Mouse (Mus musculus) B cell, adult 67 days (primary cell): ENCODE measurements around the gene Fubp1. TPM values are rescaled to one million over a fixed set of nuclear protein-coding genes. Genes with fewer than 3 reads are reported as not detected.

Experiments used
- total RNA-seq, 2 experiments: library from RNA; stranded (reverse); gene quantifications; 4 replicates each; pipeline ENCODE4 v1.2.4; 2023

The Fubp1 gene
- total RNA-seq: 100 to 1,000 TPM; 253 to 263 TPM

DNA sequence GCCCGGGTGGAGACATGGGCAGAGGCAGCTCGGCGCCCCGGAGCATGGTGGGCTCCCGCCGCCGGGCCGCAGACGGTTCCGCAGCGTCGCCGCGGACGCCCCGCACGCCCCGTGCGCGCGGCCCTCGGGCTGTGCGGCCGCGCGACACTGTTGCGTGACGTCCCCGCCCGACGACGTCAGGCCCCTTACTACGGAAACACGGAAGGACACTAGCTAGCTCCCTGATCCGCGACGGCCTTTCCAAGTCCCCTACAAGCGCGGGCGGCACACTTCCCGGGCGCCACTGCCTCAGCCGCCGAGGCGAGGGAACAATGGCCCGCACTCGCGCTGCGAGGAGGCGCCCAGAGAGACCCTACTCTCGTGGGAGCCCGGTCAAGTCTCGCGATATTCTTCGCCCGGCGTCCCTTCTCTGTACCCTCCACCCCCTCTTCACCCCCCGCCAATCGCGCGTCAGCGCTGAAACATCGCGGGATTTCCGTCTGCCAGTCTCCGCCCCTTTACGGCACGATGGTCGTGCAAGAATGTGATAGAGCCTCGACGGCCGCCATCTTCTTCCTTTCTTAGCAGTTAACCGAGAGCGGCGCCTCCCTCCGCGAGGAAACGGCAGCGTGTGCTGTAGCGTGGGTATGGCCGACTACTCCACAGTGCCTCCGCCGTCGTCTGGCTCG is at the start of gene Fubp1, which contains the start of gene Dnajb4:
Gene Fubp1 (plus strand): TSS at position 456 of the 668 bp plus-strand sequence.
Gene Dnajb4 (minus strand): TSS at position 336 of the 668 bp plus-strand sequence.

GRCm38 (mm10) chr3:152166099-152166423 is 44.2 kb upstream of the Fubp1 start, which contains the start of gene Gipc2:
Gene Gipc2 (minus strand): TSS chr3:152166230.

DNA sequence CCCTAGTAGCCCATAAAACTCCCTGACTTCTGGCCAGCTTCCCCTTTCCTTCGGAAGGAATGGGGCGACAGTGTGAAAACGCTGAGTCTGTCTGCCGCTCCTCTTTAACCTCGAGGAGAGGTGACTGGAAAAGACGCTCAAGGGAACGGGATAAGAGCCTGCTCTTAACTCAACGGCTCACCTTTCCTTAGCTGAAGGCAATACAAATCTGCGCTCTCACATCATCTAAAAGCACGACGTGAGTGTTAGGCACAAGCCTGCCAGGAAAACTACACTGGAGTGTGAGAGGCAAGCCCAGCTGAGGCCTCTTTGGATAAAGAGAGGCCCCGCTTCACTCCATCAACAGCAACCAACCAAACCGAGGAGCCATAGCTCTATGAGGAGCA is 55.8 kb downstream of the Fubp1 start, which contains the start of gene Nexn:
Gene Nexn (minus strand): TSS at position 315 of the 386 bp plus-strand sequence.

Other genes starting within 250 kb of the Fubp1 start
- gene Gipc2, start 44.2 kb upstream of the Fubp1 start, total RNA-seq: not detected
- gene Dnajb4, start 120 bp upstream of the Fubp1 start, total RNA-seq: 10 to 100 TPM; 43.6 to 59.1 TPM
- not detected for gene Nexn, start 55.9 kb downstream of the Fubp1 start, total RNA-seq
- 10 to 100 TPM; 27.4 to 32.4 TPM for gene Miga1, start 130.0 kb downstream of the Fubp1 start, total RNA-seq
- 10 to 100 TPM; 65.6 to 72.6 TPM for gene Usp33, start 136.1 kb downstream of the Fubp1 start, total RNA-seq
- 10 to 100 TPM; 56.7 to 63.9 TPM for gene Zzz3, start 185.1 kb downstream of the Fubp1 start, total RNA-seq